ENCODE assay signal across 9 mouse cellular contexts in the genomic region with DNA sequence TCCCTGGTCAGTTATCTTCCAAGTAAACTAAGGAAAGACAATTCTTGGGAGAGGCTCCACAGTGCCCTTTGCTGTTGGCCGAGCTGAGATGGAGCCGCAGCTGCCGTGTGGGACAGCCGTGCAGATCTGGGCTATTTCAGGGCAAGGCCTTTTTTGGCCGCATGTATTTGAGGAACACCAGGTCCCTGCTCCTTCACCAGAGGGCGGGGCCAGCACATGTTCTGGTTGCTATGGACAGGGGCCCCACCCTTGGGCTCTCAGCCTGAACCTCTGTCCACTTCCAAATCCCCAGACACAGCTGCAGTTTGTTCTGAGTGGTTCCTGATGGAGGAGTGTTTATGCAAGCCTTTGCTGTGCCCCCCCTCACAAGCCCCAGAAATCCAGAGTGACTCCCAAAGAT. TPM values are rescaled to one million over a fixed set of nuclear protein-coding genes. Genes with fewer than 3 reads are reported as not detected.
A peak's percentile ranks its signal among the peaks of the same experiment; 100 is the strongest.
DNase-seq lines count a peak whose midpoint lies in the region; ATAC-seq and TF ChIP-seq lines count a peak whose summit lies in the region.
"Had no signal": no experiment of that assay in that cellular context is flagged by ENCODE, and none has a peak within 500 bp of the region (broad histone marks: within the 10 kb centered on the region; RNA-seq: fewer than 3 reads in every experiment).

No protein-coding gene starts in this region.

- H3K9ac ChIP-seq in heart, postnatal 0 days (replicated peaks; ENCODE audit: low read depth, low read length) = no peak overlapping the region
- H3K9ac ChIP-seq in limb, embryonic 14.5 days (ENCODE audit: low read depth, low read length, severe bottlenecking) = no peak overlapping the region
- no peak overlapping the region for H3K9ac ChIP-seq in midbrain, embryonic 11.5 days (ENCODE audit: low read length)

- TF ChIP-seq CTCF in heart, postnatal 0 days (IDR thresholded peaks at IDR 0.05; ENCODE audit: low read depth) = no peak
- no peak for TF ChIP-seq CTCF in thymus, adult 2 months (IDR thresholded peaks at IDR 0.05; ENCODE audit: borderline replicate concordance, control insufficient read depth, extremely low read depth, insufficient read depth, low read length, poor library complexity)

- 0 out of 2 replicates have a peak, but pooled peaks have one; percentile 45 for TF ChIP-seq EP300 in heart, postnatal 0 days (IDR thresholded peaks at IDR 0.05; ENCODE audit: low read depth)

- H3K4me2 ChIP-seq in heart, postnatal 0 days (ENCODE audit: low read depth, low read length) = no peak overlapping the region
- H3K4me2 ChIP-seq in limb, embryonic 14.5 days (replicated peaks; ENCODE audit: low read depth, low read length, severe bottlenecking) = no peak overlapping the region
- H3K4me2 ChIP-seq in midbrain, embryonic 11.5 days = no peak overlapping the region

- peak overlapping the region; percentile 82 for H3K27ac ChIP-seq in heart, postnatal 0 days (ENCODE audit: low read depth)
- H3K27ac ChIP-seq in limb, embryonic 14.5 days (replicated peaks; ENCODE audit: low read depth, low read length) = no peak overlapping the region
- H3K27ac ChIP-seq in thymus, adult 2 months (ENCODE audit: control insufficient read depth, insufficient read depth, low read length) = no peak overlapping the region
- H3K27ac ChIP-seq in midbrain, embryonic 11.5 days (ENCODE audit: low read depth, low read length) = no peak overlapping the region
- H3K27ac ChIP-seq: macrophage had no signal

- no peak overlapping the region for H3K4me3 ChIP-seq in heart, postnatal 0 days (ENCODE audit: low read depth, low read length)
- H3K4me3 ChIP-seq in limb, embryonic 14.5 days (replicated peaks; ENCODE audit: low read length) = no peak overlapping the region
- H3K4me3 ChIP-seq in thymus, adult 2 months (ENCODE audit: control insufficient read depth, insufficient read depth, low read length) = no peak overlapping the region
- H3K4me3 ChIP-seq in midbrain, embryonic 11.5 days (ENCODE audit: low read depth, low read length) = no peak overlapping the region

- no peaks in the 10 kb centered on the region for H3K27me3 ChIP-seq in heart, postnatal 0 days (ENCODE audit: control insufficient read depth, insufficient read depth, low read length)
- no peaks in the 10 kb centered on the region for H3K27me3 ChIP-seq in limb, embryonic 14.5 days (ENCODE audit: control insufficient read depth, insufficient read depth, low read length)
- H3K27me3 ChIP-seq in thymus, adult 2 months (ENCODE audit: control insufficient read depth, insufficient read depth, low read length) = no peaks in the 10 kb centered on the region
- no peaks in the 10 kb centered on the region for H3K27me3 ChIP-seq in midbrain, embryonic 11.5 days (ENCODE audit: control insufficient read depth, insufficient read depth, low read length)

- H3K36me3 ChIP-seq in heart, postnatal 0 days (replicated peaks; ENCODE audit: control insufficient read depth, insufficient read depth, low read length) = peaks cover 4% of the 10 kb centered on the region; the same call in 1 of the 2 replicates
- H3K36me3 ChIP-seq in limb, embryonic 14.5 days (ENCODE audit: control insufficient read depth, insufficient read depth, low read length) = no peaks in the 10 kb centered on the region
- H3K36me3 ChIP-seq in thymus, adult 2 months (ENCODE audit: control insufficient read depth, insufficient read depth, low read length) = no peaks in the 10 kb centered on the region
- no peaks in the 10 kb centered on the region for H3K36me3 ChIP-seq in midbrain, embryonic 11.5 days (ENCODE audit: control insufficient read depth, insufficient read depth, low read length)

- peak; percentile 57 for DNase-seq in ovary, postnatal 36 days (ENCODE audit: low spot score)
- no peak for DNase-seq in ovary, postnatal 10 days (ENCODE audit: low spot score)
- DNase-seq in heart, postnatal 0 days (ENCODE audit: low spot score) = peak; percentile 87
- DNase-seq in limb, embryonic 14.5 days (ENCODE audit: low spot score) = peak; percentile 53
- peak; percentile 67 to 85 for DNase-seq in urinary bladder, postnatal 36 days (ENCODE audit: low spot score in 2 of 2)
- no peak for DNase-seq in thymus, adult 2 months
- no peak for DNase-seq in midbrain, embryonic 11.5 days (ENCODE audit: low spot score, missing footprints)
- DNase-seq in cerebellum, adult 8-10 months = no peak

- no peaks in the 10 kb centered on the region for H3K9me3 ChIP-seq in heart, postnatal 0 days (replicated peaks; ENCODE audit: control insufficient read depth, low read length)
- no peaks in the 10 kb centered on the region for H3K9me3 ChIP-seq in limb, embryonic 14.5 days (ENCODE audit: control insufficient read depth, low read length)
- 0 out of 2 replicates have a peak, but pooled peaks cover 3% of the 10 kb centered on the region for H3K9me3 ChIP-seq in midbrain, embryonic 11.5 days (ENCODE audit: control insufficient read depth, low read length)

- WGBS in heart, postnatal 0 days = 15% methylated on average over 6 of the region's 6 CpGs
- 71% methylated on average over 6 of the region's 6 CpGs for WGBS in limb, embryonic 14.5 days
- 79% methylated on average over 6 of the region's 6 CpGs for WGBS in thymus, adult 2 months
- WGBS in midbrain, embryonic 11.5 days = 82% methylated on average over 6 of the region's 6 CpGs

- peak; percentile 57 for ATAC-seq in heart, postnatal 0 days (ENCODE audit: insufficient read depth, low read depth)
- ATAC-seq in limb, embryonic 14.5 days (ENCODE audit: low FRiP score, low read depth) = peak; percentile 35; the same call in 1 of the 2 replicates
- ATAC-seq in midbrain, embryonic 11.5 days (ENCODE audit: low FRiP score) = no peak

- no peak for TF ChIP-seq POLR2A in limb, embryonic 14.5 days (IDR thresholded peaks at IDR 0.05; ENCODE audit: borderline replicate concordance, extremely low read depth, insufficient read depth, insufficient read length)
- TF ChIP-seq POLR2A in thymus, adult 2 months (IDR thresholded peaks at IDR 0.05; ENCODE audit: control insufficient read depth, extremely low read depth, insufficient read depth, low read length, poor library complexity) = no peak

- peaks cover 52% of the 10 kb centered on the region for H3K4me1 ChIP-seq in heart, postnatal 0 days (ENCODE audit: control insufficient read depth, insufficient read depth)
- peaks cover 36% of the 10 kb centered on the region for H3K4me1 ChIP-seq in limb, embryonic 14.5 days (ENCODE audit: control insufficient read depth, insufficient read depth, low read length)
- no peaks in the 10 kb centered on the region for H3K4me1 ChIP-seq in thymus, adult 2 months (replicated peaks; ENCODE audit: control insufficient read depth, insufficient read depth, low read length)
- H3K4me1 ChIP-seq in midbrain, embryonic 11.5 days (ENCODE audit: control insufficient read depth, insufficient read depth, low read length) = peaks cover 15% of the 10 kb centered on the region

RNA-seq across cellular contexts. Expression of a gene that starts 13.6 kb away (rescaled TPM):
- total RNA-seq in heart, postnatal 0 days (2014; rRNA removed; ENCODE audit: low replicate concordance) = 113 and 120 TPM in 2 replicates
- 106 and 117 TPM in 2 replicates for polyA plus RNA-seq in heart, postnatal 0 days (2015; fragmentation: Nextera tagmentation; extraction: Ambion mirVana)
- polyA plus RNA-seq in limb, embryonic 14.5 days (2012; rRNA removed) = 58.6 and 76.2 TPM in 2 replicates
- 56.8 and 57.7 TPM in 2 replicates for polyA plus RNA-seq in limb, embryonic 14.5 days (2014; fragmentation: Nextera tagmentation; extraction: Ambion mirVana)
- 288 and 314 TPM in 2 replicates for polyA plus RNA-seq in thymus, adult 2 months (2012; rRNA removed)
- 84.9 and 86.8 TPM in 2 replicates for polyA plus RNA-seq in midbrain, embryonic 11.5 days (2014; fragmentation: Nextera tagmentation; extraction: Ambion mirVana)

RNA-seq across cellular contexts. Expression of a gene that starts 22.6 kb away (rescaled TPM):
- total RNA-seq in heart, postnatal 0 days (2014; rRNA removed; ENCODE audit: low replicate concordance) = 0.27 and 2.7 TPM in 2 replicates
- 0.42 and 0.47 TPM in 2 replicates for polyA plus RNA-seq in heart, postnatal 0 days (2015; fragmentation: Nextera tagmentation; extraction: Ambion mirVana)
- polyA plus RNA-seq in limb, embryonic 14.5 days (2012; rRNA removed) = 4.1 and 4.3 TPM in 2 replicates
- 3.4 and 3.8 TPM in 2 replicates for polyA plus RNA-seq in limb, embryonic 14.5 days (2014; fragmentation: Nextera tagmentation; extraction: Ambion mirVana)
- 95.3 and 98.6 TPM in 2 replicates for polyA plus RNA-seq in thymus, adult 2 months (2012; rRNA removed)
- 0.82 and 1.1 TPM in 2 replicates for polyA plus RNA-seq in midbrain, embryonic 11.5 days (2014; fragmentation: Nextera tagmentation; extraction: Ambion mirVana)

RNA-seq across cellular contexts. Expression of a gene that starts 26.6 kb away (rescaled TPM):
- total RNA-seq in heart, postnatal 0 days (2014; rRNA removed; ENCODE audit: low replicate concordance) = 89.0 and 104 TPM in 2 replicates
- 42.8 and 43.9 TPM in 2 replicates for polyA plus RNA-seq in heart, postnatal 0 days (2015; fragmentation: Nextera tagmentation; extraction: Ambion mirVana)
- polyA plus RNA-seq in limb, embryonic 14.5 days (2012; rRNA removed) = 25.5 and 35.2 TPM in 2 replicates
- 25.1 and 28.5 TPM in 2 replicates for polyA plus RNA-seq in limb, embryonic 14.5 days (2014; fragmentation: Nextera tagmentation; extraction: Ambion mirVana)
- 27.6 and 30.0 TPM in 2 replicates for polyA plus RNA-seq in thymus, adult 2 months (2012; rRNA removed)
- polyA plus RNA-seq in midbrain, embryonic 11.5 days (2014; fragmentation: Nextera tagmentation; extraction: Ambion mirVana) = 2.7 TPM in 2 replicates

RNA-seq across cellular contexts. Expression of a gene that starts 30.5 kb away (rescaled TPM):
- total RNA-seq in heart, postnatal 0 days (2014; rRNA removed; ENCODE audit: low replicate concordance) = 5.9 and 15.0 TPM in 2 replicates
- 2.7 TPM in 2 replicates for polyA plus RNA-seq in heart, postnatal 0 days (2015; fragmentation: Nextera tagmentation; extraction: Ambion mirVana)
- polyA plus RNA-seq in limb, embryonic 14.5 days (2012; rRNA removed) = 4.9 and 6.2 TPM in 2 replicates
- 3.1 and 4.1 TPM in 2 replicates for polyA plus RNA-seq in limb, embryonic 14.5 days (2014; fragmentation: Nextera tagmentation; extraction: Ambion mirVana)
- 24.5 and 26.7 TPM in 2 replicates for polyA plus RNA-seq in thymus, adult 2 months (2012; rRNA removed)
- polyA plus RNA-seq in midbrain, embryonic 11.5 days (2014; fragmentation: Nextera tagmentation; extraction: Ambion mirVana) = 1.3 TPM in 2 replicates

RNA-seq across cellular contexts. Expression of a gene that starts 38.3 kb away (rescaled TPM):
- 114 and 153 TPM in 2 replicates for total RNA-seq in heart, postnatal 0 days (2014; rRNA removed; ENCODE audit: low replicate concordance)
- polyA plus RNA-seq in heart, postnatal 0 days (2015; fragmentation: Nextera tagmentation; extraction: Ambion mirVana) = 79.1 and 80.8 TPM in 2 replicates
- polyA plus RNA-seq in limb, embryonic 14.5 days (2012; rRNA removed) = 52.6 and 56.4 TPM in 2 replicates
- 85.8 and 86.5 TPM in 2 replicates for polyA plus RNA-seq in limb, embryonic 14.5 days (2014; fragmentation: Nextera tagmentation; extraction: Ambion mirVana)
- polyA plus RNA-seq in thymus, adult 2 months (2012; rRNA removed) = 49.0 and 54.7 TPM in 2 replicates
- polyA plus RNA-seq in midbrain, embryonic 11.5 days (2014; fragmentation: Nextera tagmentation; extraction: Ambion mirVana) = 96.3 and 97.0 TPM in 2 replicates

Comparison
In these comparisons a context has a peak if more than half of its experiments do, and no peak if none do; other contexts are left out.
1. DNase-seq: peak in ovary, postnatal 36 days (single experiment), heart, postnatal 0 days (single experiment), limb, embryonic 14.5 days (single experiment) and urinary bladder, postnatal 36 days (2 of 2); none in ovary, postnatal 10 days (single experiment), thymus, adult 2 months (single experiment), midbrain, embryonic 11.5 days (single experiment) and cerebellum, adult 8-10 months (single experiment).
2. RNA of a gene that starts 22.6 kb away (polyA plus RNA-seq): 95.3 to 98.6 TPM in thymus, adult 2 months; 3.4 to 4.3 TPM in limb, embryonic 14.5 days, 0.82 to 1.1 TPM in midbrain, embryonic 11.5 days and 0.42 to 0.47 TPM in heart, postnatal 0 days; every median in the first group is over 10 times any median in the second.